Mouse (Mus musculus): ENCODE data around the gene Cdc34. TPM values are rescaled to one million over a fixed set of nuclear protein-coding genes. Genes with fewer than 3 reads are reported as not detected.

Gene Cdc34
- polyA plus RNA-seq, 1 experiment from 2014 or later = 77.6 TPM

- H3K4me2 ChIP-seq (ENCODE audit: low read depth, low read length) = no peak overlapping the region
- ATAC-seq (no peak), DNase-seq (no peak)
- TF ChIP-seq CTCF (IDR thresholded peaks at IDR 0.05; ENCODE audit: low read depth) (no peak), EP300 (IDR thresholded peaks at IDR 0.05; ENCODE audit: low read depth) (no peak)
- 0 out of 2 replicates have a peak, but pooled peaks cover 2% of the 10 kb centered on the region for H3K36me3 ChIP-seq (replicated peaks; ENCODE audit: insufficient read depth, low read length)
- H3K27ac ChIP-seq (ENCODE audit: low read depth) = no peak overlapping the region
- 78% methylated on average over 44 of the region's 44 CpGs for WGBS (ENCODE audit: insufficient replicate concordance)
- H3K27me3 ChIP-seq (ENCODE audit: insufficient read depth, low read length) = no peaks in the 10 kb centered on the region
- H3K9ac ChIP-seq (replicated peaks) = no peak overlapping the region
- H3K4me3 ChIP-seq (ENCODE audit: low read depth, low read length) = no peak overlapping the region
- peaks cover 8% of the 10 kb centered on the region for H3K4me1 ChIP-seq (ENCODE audit: insufficient read depth)
- H3K9me3 ChIP-seq (ENCODE audit: low read length) = no peaks in the 10 kb centered on the region
Observed at GRCm38 (mm10) chr10:79675346-79676035, 6.5 kb upstream of the Cdc34 start.

- Histone ChIP-seq H3K9me3 (ENCODE audit: low read length) (no peaks in the 10 kb centered on the region), H3K27me3 (ENCODE audit: insufficient read depth, low read length) (no peaks in the 10 kb centered on the region), H3K36me3 (replicated peaks; ENCODE audit: insufficient read depth, low read length) (peaks cover 15% of the 10 kb centered on the region), H3K4me2 (ENCODE audit: low read depth, low read length) (peak overlapping the region; percentile 85), H3K4me3 (ENCODE audit: low read depth, low read length) (peak overlapping the region; percentile 88), H3K9ac (replicated peaks) (peak overlapping the region; percentile 91), H3K27ac (ENCODE audit: low read depth) (peak overlapping the region; percentile 97), H3K4me1 (ENCODE audit: insufficient read depth) (peaks cover 32% of the 10 kb centered on the region)
- DNase-seq (peak; percentile 45), ATAC-seq (peak; percentile 13)
- TF ChIP-seq CTCF (IDR thresholded peaks at IDR 0.05; ENCODE audit: low read depth) (no peak), EP300 (IDR thresholded peaks at IDR 0.05; ENCODE audit: low read depth) (no peak)
- 26% methylated on average over 11 of the region's 11 CpGs for WGBS (ENCODE audit: insufficient replicate concordance)
Observed at GRCm38 (mm10) chr10:79680606-79681495, 1.1 kb upstream of the Cdc34 start.

- Histone ChIP-seq H3K4me3 (ENCODE audit: low read depth, low read length) (peak overlapping the region; percentile 88), H3K9me3 (ENCODE audit: low read length) (no peaks in the 10 kb centered on the region), H3K36me3 (replicated peaks; ENCODE audit: insufficient read depth, low read length) (peaks cover 31% of the 10 kb centered on the region), H3K4me1 (ENCODE audit: insufficient read depth) (peaks cover 32% of the 10 kb centered on the region), H3K4me2 (ENCODE audit: low read depth, low read length) (peak overlapping the region; percentile 96), H3K27ac (ENCODE audit: low read depth) (peak overlapping the region; percentile 97), H3K9ac (replicated peaks) (peak overlapping the region; percentile 91), H3K27me3 (ENCODE audit: insufficient read depth, low read length) (no peaks in the 10 kb centered on the region)
- WGBS (ENCODE audit: insufficient replicate concordance) = 0% methylated on average over 10 of the region's 10 CpGs
- ATAC-seq = no peak
- TF ChIP-seq CTCF (IDR thresholded peaks at IDR 0.05; ENCODE audit: low read depth) = no peak
- TF ChIP-seq EP300 (IDR thresholded peaks at IDR 0.05; ENCODE audit: low read depth) = no peak
- no peak for DNase-seq
Observed at GRCm38 (mm10) chr10:79682551-79682915, 538 bp downstream of the Cdc34 start.

- no peaks in the 10 kb centered on the region for H3K9me3 ChIP-seq (ENCODE audit: low read length)
- TF ChIP-seq EP300 (IDR thresholded peaks at IDR 0.05; ENCODE audit: low read depth) = no peak
- TF ChIP-seq CTCF (IDR thresholded peaks at IDR 0.05; ENCODE audit: low read depth) = peak; percentile 68
- H3K36me3 ChIP-seq (replicated peaks; ENCODE audit: insufficient read depth, low read length) = peaks cover 36% of the 10 kb centered on the region
- no peak for ATAC-seq
- 1% methylated on average over 10 of the region's 10 CpGs for WGBS (ENCODE audit: insufficient replicate concordance)
- H3K9ac ChIP-seq (replicated peaks) = peak overlapping the region; percentile 91
- H3K4me3 ChIP-seq (ENCODE audit: low read depth, low read length) = peak overlapping the region; percentile 88
- no peaks in the 10 kb centered on the region for H3K27me3 ChIP-seq (ENCODE audit: insufficient read depth, low read length)
- peak overlapping the region; percentile 97 for H3K27ac ChIP-seq (ENCODE audit: low read depth)
- H3K4me1 ChIP-seq (ENCODE audit: insufficient read depth) = peaks cover 32% of the 10 kb centered on the region
- H3K4me2 ChIP-seq (ENCODE audit: low read depth, low read length) = peak overlapping the region; percentile 96
- peak; percentile 81 for DNase-seq
Observed at GRCm38 (mm10) chr10:79682916-79683582, 1.1 kb downstream of the Cdc34 start.

- Histone ChIP-seq H3K27ac (ENCODE audit: low read depth) (peak overlapping the region; percentile 97), H3K27me3 (ENCODE audit: insufficient read depth, low read length) (no peaks in the 10 kb centered on the region), H3K36me3 (replicated peaks; ENCODE audit: insufficient read depth, low read length) (peaks cover 45% of the 10 kb centered on the region), H3K9ac (replicated peaks) (peak overlapping the region; percentile 91), H3K4me3 (ENCODE audit: low read depth, low read length) (peak overlapping the region; percentile 88), H3K4me1 (ENCODE audit: insufficient read depth) (peaks cover 32% of the 10 kb centered on the region), H3K4me2 (ENCODE audit: low read depth, low read length) (peak overlapping the region; percentile 96), H3K9me3 (ENCODE audit: low read length) (no peaks in the 10 kb centered on the region)
- DNase-seq (no peak), ATAC-seq (no peak)
- TF ChIP-seq CTCF (IDR thresholded peaks at IDR 0.05; ENCODE audit: low read depth) = no peak
- TF ChIP-seq EP300 (IDR thresholded peaks at IDR 0.05; ENCODE audit: low read depth) = no peak
- WGBS (ENCODE audit: insufficient replicate concordance) = 75% methylated on average over 6 of the region's 6 CpGs
Observed at GRCm38 (mm10) chr10:79683726-79684640, 2.0 kb downstream of the Cdc34 start.
